Mouse (Mus musculus) midbrain, embryonic 15.5 days (tissue): ENCODE measurements around the gene Flot1. TPM values are rescaled to one million over a fixed set of nuclear protein-coding genes. Genes with fewer than 3 reads are reported as not detected.
"Not testable (repeated sequence)": the region's sequence is repeated elsewhere in the genome, so short reads cannot be mapped to it uniquely, and the experiment has no call there.

Experiments used
- ATAC-seq: fragments of 200-750 bp; cut with Nextera tagmentation; replicated peaks from 2 replicates; pipeline ENCODE4 v1.8.0; 2017; ENCODE audit warnings: moderate TSS enrichment
- H3K27ac ChIP-seq: fragments of 300-500 bp; sonication (generic); 2 replicates; pipeline ENCODE4 v1.5.1; 2015; ENCODE audit warnings: mild to moderate bottlenecking, inconsistent platforms
- H3K27me3 ChIP-seq: fragments of 300-500 bp; sonication (generic); replicated peaks from 2 replicates; pipeline ENCODE4 v1.6.1; 2015; ENCODE audit warnings: inconsistent platforms
- H3K36me3 ChIP-seq: fragments of 300-500 bp; sonication (generic); replicated peaks from 2 replicates; pipeline ENCODE4 v1.6.1; 2015; ENCODE audit warnings: inconsistent platforms
- H3K4me1 ChIP-seq: fragments of 300-500 bp; sonication (generic); 2 replicates; pipeline ENCODE4 v1.6.1; 2015; ENCODE audit warnings: inconsistent platforms
- H3K4me2 ChIP-seq: fragments of 300-500 bp; sonication (generic); 2 replicates; pipeline ENCODE4 v1.6.1; 2015; ENCODE audit warnings: inconsistent platforms, mild to moderate bottlenecking, moderate library complexity
- H3K4me3 ChIP-seq: fragments of 300-500 bp; sonication (generic); 2 replicates; pipeline ENCODE4 v1.5.1; 2015; ENCODE audit warnings: mild to moderate bottlenecking, inconsistent platforms
- H3K9ac ChIP-seq: fragments of 300-500 bp; sonication (generic); 2 replicates; pipeline ENCODE4 v1.6.1; 2015; ENCODE audit warnings: mild to moderate bottlenecking, inconsistent platforms
- H3K9me3 ChIP-seq: fragments of 300-500 bp; sonication (generic); 2 replicates; pipeline ENCODE4 v1.6.1; 2016; ENCODE audit warnings: inconsistent platforms
- WGBS: fragments of 180-500 bp; shearing (Covaris S2); methylation state at CpG from one replicate; pipeline ENCODE4 v1.1.7; 2015; ENCODE audit warnings: mixed read lengths; 5-methylcytosine and 5-hydroxymethylcytosine counted together
- polyA plus RNA-seq: library from polyadenylated mRNA; unstranded; fragments of >200 nt; fragmentation: Nextera tagmentation; extraction: Ambion mirVana; gene quantifications from 2 replicates; pipeline ENCODE4 v1.2.1, GENCODE M21; 2015

The Flot1 gene
- polyA plus RNA-seq, 1 experiment from 2014 or later = 86.8 TPM

DNA sequence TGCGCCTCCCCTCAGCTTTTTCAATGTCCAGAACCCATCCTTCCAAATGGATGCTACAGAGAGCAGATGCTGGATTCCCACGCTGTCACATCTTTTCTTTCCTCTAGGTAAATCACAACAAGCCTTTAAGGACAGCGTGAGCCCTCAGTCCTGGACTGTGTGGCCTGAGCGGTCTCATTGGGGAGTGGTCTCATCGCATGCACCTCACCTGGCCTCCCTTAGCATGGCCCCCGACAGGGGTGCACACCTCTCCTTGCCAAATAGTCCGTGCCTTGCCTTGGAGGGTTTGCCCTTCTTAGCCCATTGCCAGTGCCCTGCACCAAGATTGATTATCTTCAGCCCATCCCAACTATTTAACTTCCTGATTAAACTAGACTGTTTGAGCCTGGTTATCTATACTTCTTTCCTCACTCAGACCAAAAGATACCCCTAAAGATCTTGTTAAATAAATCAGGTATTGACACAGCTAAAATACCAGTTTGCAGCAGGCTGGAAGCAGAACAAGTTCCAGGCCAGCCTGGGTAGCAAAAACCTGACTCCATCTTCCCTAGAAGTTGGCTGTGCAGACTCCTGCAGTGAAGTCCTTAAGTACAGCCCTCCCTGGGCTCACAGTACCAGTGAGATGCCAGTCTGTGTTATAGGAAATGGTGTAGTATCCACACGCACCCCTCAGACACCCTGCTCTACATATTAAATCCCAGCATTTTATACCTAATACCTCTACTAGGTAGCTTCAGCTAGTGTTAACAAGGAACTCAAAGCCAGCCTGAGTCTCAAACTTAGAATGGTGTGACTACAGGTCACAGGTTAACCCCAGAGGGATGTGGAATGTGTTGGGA, 9.6 kb downstream of the Flot1 start:
- no peak for ATAC-seq
- Histone ChIP-seq H3K4me2 (no peak overlapping the region), H3K9me3 (no peaks in the 10 kb centered on the region), H3K36me3 (peaks cover 32% of the 10 kb centered on the region), H3K9ac (no peak overlapping the region), H3K4me3 (no peak overlapping the region), H3K27ac (peak overlapping the region; percentile 6; the same call in 1 of the 2 replicates), H3K4me1 (peaks cover 42% of the 10 kb centered on the region), H3K27me3 (no peaks in the 10 kb centered on the region)
- WGBS = 68% methylated on average over 8 of the region's 8 CpGs

- Histone ChIP-seq H3K9me3 (no peaks in the 10 kb centered on the region), H3K36me3 (peaks cover 32% of the 10 kb centered on the region), H3K4me3 (no peak overlapping the region), H3K9ac (no peak overlapping the region), H3K27ac (no peak overlapping the region), H3K4me1 (peaks cover 42% of the 10 kb centered on the region), H3K27me3 (no peaks in the 10 kb centered on the region), H3K4me2 (no peak overlapping the region; the same call in 1 of the 2 replicates)
- WGBS = 25% methylated on average over 5 of the region's 5 CpGs
- ATAC-seq = no peak
Measured at GRCm38 (mm10) chr17:35833239-35833751, 10.3 kb downstream of the Flot1 start.

DNA sequence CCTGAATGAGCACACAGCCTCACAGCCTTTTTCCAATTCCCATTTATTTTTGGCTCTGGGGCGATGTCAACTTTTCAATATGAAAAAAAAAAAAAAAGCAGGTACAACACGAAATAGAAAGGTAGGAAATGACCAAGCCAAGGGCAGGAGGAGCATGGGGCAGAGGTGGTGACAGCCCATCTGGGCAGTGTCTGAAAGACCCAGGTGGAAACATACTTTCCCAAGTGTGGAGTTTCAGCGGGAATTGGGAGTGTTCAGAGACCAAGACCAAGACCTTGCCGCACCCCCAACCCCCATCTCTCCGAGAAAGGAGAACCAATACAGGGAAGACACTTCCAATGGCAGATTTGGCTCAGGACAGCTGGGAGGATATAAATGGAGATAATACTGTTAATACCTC, 10.9 kb downstream of the Flot1 start:
- 62% methylated on average over 5 of the region's 5 CpGs for WGBS
- peak overlapping the region; percentile 7; the same call in 1 of the 2 replicates for H3K4me3 ChIP-seq

GRCm38 (mm10) chr17:35834696-35835422, 11.8 kb downstream of the Flot1 start:
- no peaks in the 10 kb centered on the region for H3K9me3 ChIP-seq
- peak overlapping the region; percentile 96 for H3K4me3 ChIP-seq
- peak overlapping the region; percentile 28; the same call in 1 of the 2 replicates for H3K27ac ChIP-seq
- peaks cover 28% of the 10 kb centered on the region for H3K36me3 ChIP-seq
- H3K4me2 ChIP-seq = peak overlapping the region; percentile 57
- ATAC-seq = no peak
- H3K4me1 ChIP-seq = peaks cover 46% of the 10 kb centered on the region
- WGBS = 73% methylated on average over 26 of the region's 26 CpGs
- no peaks in the 10 kb centered on the region for H3K27me3 ChIP-seq
- H3K9ac ChIP-seq = peak overlapping the region; percentile 4

More for the DNA sequence above, 10.9 kb downstream of the Flot1 start:
- ATAC-seq = no peak
- peaks cover 28% of the 10 kb centered on the region for H3K36me3 ChIP-seq
- no peaks in the 10 kb centered on the region for H3K27me3 ChIP-seq
- H3K4me1 ChIP-seq = peaks cover 43% of the 10 kb centered on the region
- no peak overlapping the region for H3K27ac ChIP-seq
- no peak overlapping the region for H3K9ac ChIP-seq
- no peaks in the 10 kb centered on the region for H3K9me3 ChIP-seq
- H3K4me2 ChIP-seq = peak overlapping the region; percentile 57

DNA sequence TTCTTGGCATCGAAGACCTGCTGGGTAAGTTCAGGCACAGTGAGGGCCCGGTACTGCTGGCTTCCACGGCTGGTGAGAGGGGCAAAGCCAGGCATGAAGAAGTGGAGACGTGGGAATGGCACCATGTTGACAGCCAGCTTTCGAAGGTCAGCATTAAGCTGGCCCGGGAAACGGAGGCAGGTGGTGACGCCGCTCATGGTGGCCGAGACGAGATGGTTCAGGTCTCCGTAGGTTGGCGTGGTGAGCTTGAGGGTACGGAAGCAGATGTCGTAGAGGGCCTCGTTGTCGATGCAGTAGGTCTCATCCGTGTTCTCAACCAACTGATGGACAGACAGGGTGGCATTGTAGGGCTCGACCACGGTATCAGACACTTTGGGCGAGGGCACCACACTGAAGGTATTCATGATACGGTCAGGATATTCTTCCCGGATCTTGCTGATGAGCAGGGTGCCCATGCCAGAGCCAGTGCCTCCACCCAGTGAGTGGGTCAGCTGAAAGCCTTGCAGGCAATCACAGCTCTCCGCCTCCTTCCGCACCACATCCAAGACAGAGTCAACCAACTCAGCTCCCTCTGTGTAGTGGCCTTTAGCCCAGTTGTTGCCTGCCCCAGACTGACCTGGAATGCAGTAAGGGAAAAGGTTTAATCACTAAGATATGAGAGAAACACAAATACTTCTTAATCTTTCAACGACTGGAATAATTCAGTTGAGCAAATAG, 12.6 kb downstream of the Flot1 start:
- Histone ChIP-seq H3K9me3 (no peaks in the 10 kb centered on the region), H3K27me3 (no peaks in the 10 kb centered on the region), H3K27ac (peak overlapping the region; percentile 28; the same call in 1 of the 2 replicates), H3K4me3 (peak overlapping the region; percentile 96), H3K36me3 (peaks cover 28% of the 10 kb centered on the region), H3K9ac (peak overlapping the region; percentile 4; the same call in 1 of the 2 replicates), H3K4me2 (peak overlapping the region; percentile 57), H3K4me1 (peaks cover 42% of the 10 kb centered on the region)
- no peak for ATAC-seq
- 76% methylated on average over 26 of the region's 26 CpGs for WGBS

- peak overlapping the region; percentile 96 for H3K4me3 ChIP-seq
- peak overlapping the region; percentile 57 for H3K4me2 ChIP-seq
- peaks cover 42% of the 10 kb centered on the region for H3K4me1 ChIP-seq
- no peaks in the 10 kb centered on the region for H3K9me3 ChIP-seq
- H3K27me3 ChIP-seq = no peaks in the 10 kb centered on the region
- H3K9ac ChIP-seq = peak overlapping the region; percentile 97
- H3K27ac ChIP-seq = peak overlapping the region; percentile 98
- H3K36me3 ChIP-seq = peaks cover 28% of the 10 kb centered on the region
- ATAC-seq = 0 out of 2 replicates have a peak, but pooled peaks have one; percentile 0
- whole genome bisulfite sequencing = 7% methylated on average over 24 of the region's 24 CpGs
Measured at GRCm38 (mm10) chr17:35836178-35836965, 13.3 kb downstream of the Flot1 start.

- Histone ChIP-seq H3K36me3 (peaks cover 28% of the 10 kb centered on the region), H3K9ac (peak overlapping the region; percentile 97), H3K4me3 (peak overlapping the region; percentile 96), H3K4me2 (peak overlapping the region; percentile 57), H3K27me3 (no peaks in the 10 kb centered on the region), H3K27ac (peak overlapping the region; percentile 98), H3K9me3 (no peaks in the 10 kb centered on the region), H3K4me1 (peaks cover 46% of the 10 kb centered on the region)
- ATAC-seq = peak; percentile 21
- WGBS = under 1% methylated on average over 21 of the region's 25 CpGs
Measured at GRCm38 (mm10) chr17:35836991-35837422, 14.0 kb downstream of the Flot1 start.

DNA sequence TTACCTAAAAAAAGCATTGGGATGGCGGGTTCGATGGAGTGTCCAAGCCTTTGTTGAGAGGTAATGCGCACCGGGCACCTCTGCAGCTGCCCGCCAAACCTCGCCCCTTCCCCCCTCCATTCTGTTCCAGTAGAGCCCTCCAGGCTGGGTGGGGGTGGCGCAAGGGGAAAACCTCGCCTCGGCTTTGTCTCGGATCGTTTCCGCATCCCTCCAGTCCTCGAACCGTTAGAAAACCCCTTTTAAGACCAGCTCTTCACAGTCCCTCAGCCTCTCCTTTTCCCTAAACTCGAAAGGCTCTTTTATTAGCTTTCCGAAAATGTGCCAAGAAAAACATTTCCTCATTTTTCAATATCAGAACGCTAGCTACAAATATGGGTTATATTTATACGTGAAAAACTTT, 14.5 kb downstream of the Flot1 start:
- peak overlapping the region; percentile 98 for H3K27ac ChIP-seq
- no peaks in the 10 kb centered on the region for H3K27me3 ChIP-seq
- 0 out of 2 replicates have a peak, but pooled peaks have one; percentile 1 for ATAC-seq
- peaks cover 28% of the 10 kb centered on the region for H3K36me3 ChIP-seq
- no peaks in the 10 kb centered on the region for H3K9me3 ChIP-seq
- peaks cover 51% of the 10 kb centered on the region for H3K4me1 ChIP-seq
- 0% methylated on average over 18 of the region's 18 CpGs for WGBS
- H3K9ac ChIP-seq = peak overlapping the region; percentile 97
- H3K4me3 ChIP-seq = peak overlapping the region; percentile 96
- H3K4me2 ChIP-seq = peak overlapping the region; percentile 57

- Histone ChIP-seq H3K9ac (peak within 1 kb of the TSS; percentile 97), H3K4me2 (peak within 1 kb of the TSS; percentile 57), H3K9me3 (no peaks in the 10 kb centered on the region), H3K36me3 (peaks cover 26% of the 10 kb centered on the region), H3K27me3 (no peaks in the 10 kb centered on the region), H3K4me1 (peaks cover 51% of the 10 kb centered on the region), H3K4me3 (peak within 1 kb of the TSS; percentile 96), H3K27ac (peak within 1 kb of the TSS; percentile 98)
- ATAC-seq = peak; percentile 79
- WGBS = 1% methylated on average over 29 of the region's 29 CpGs
Measured at GRCm38 (mm10) chr17:35838122-35838544, 15.1 kb downstream of the Flot1 start, which contains the start of gene Tubb5. Tubb5 (minus strand) TSS chr17:35838306.

DNA sequence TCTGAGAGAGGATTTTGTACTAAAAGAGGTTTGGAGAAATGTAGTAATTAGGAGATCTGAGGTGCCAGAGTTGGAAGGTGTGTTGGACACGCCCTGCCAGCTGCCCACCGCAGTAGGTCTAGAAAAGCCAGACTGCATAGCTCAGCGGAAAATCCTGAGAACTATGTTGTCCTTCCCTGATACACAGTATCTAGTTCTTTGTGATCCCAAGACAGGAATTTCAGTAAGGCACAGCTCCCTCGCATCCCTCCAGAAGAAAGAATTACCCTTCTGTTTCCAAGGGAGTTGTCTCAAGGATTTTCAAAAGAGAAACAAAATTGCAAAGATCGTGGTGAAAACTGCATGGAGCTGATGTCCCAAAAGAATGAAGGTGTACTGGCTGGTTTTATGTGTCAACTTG, 15.5 kb downstream of the Flot1 start:
- Histone ChIP-seq H3K27ac (peak overlapping the region; percentile 98), H3K9me3 (no peaks in the 10 kb centered on the region), H3K4me2 (peak overlapping the region; percentile 57), H3K27me3 (no peaks in the 10 kb centered on the region), H3K36me3 (peaks cover 22% of the 10 kb centered on the region), H3K9ac (peak overlapping the region; percentile 97), H3K4me1 (peaks cover 47% of the 10 kb centered on the region), H3K4me3 (peak overlapping the region; percentile 96)
- WGBS = 5% methylated on average over 5 of the region's 5 CpGs
- no peak for ATAC-seq

DNA sequence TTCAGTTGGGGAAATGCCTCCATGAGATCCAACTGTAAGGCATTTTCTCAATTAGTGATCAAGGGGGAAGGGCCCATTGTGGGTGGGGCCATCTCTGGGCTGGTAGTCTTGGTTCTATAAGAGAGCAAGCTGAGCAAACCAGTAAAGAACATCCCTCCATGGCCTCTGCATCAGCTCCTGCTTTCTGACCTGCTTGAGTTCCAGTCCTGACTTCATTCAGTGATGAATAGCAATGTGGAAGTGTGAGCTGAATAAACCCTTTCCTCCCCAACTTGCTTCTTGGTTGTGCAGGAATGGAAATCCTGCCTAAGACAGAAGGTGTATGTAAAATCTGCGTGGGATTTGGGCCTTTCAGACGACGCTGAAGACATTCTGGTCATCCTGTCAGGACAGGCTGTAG, 16.0 kb downstream of the Flot1 start:
- H3K4me2 ChIP-seq = peak overlapping the region; percentile 57
- peaks cover 42% of the 10 kb centered on the region for H3K4me1 ChIP-seq
- H3K9ac ChIP-seq = peak overlapping the region; percentile 97
- H3K4me3 ChIP-seq = peak overlapping the region; percentile 96
- H3K36me3 ChIP-seq = peaks cover 18% of the 10 kb centered on the region
- WGBS = 56% methylated on average over 3 of the region's 3 CpGs
- not testable (repeated sequence) for H3K9me3 ChIP-seq, ATAC-seq, H3K27me3 ChIP-seq
- H3K27ac ChIP-seq = peak overlapping the region; percentile 98
